Mouse (Mus musculus) adrenal gland, postnatal 14 days (tissue): ENCODE data around the gene Dnajc8. TPM values are rescaled to one million over a fixed set of nuclear protein-coding genes. Genes with fewer than 3 reads are reported as not detected.
"Not testable (repeated sequence)": the region's sequence is repeated elsewhere in the genome, so short reads cannot be mapped to it uniquely, and the experiment has no call there.

Source experiments
- DNase-seq: peaks from one replicate; pipeline ENCODE4 v3.0.0; 2021; ENCODE audit warnings: mixed read lengths
- total RNA-seq: library from RNA; stranded (reverse); gene quantifications from 2 replicates; pipeline ENCODE4 v1.2.3, GENCODE M21; 2021

Dnajc8 gene
- total RNA-seq, 1 experiment from 2014 or later: 111 TPM

- DNase-seq: peak; percentile 95
Observed at GRCm38 (mm10) chr4:132515369-132516155, 19.8 kb upstream of the Dnajc8 start.

GRCm38 (mm10) chr4:132518066-132518465 is 17.3 kb upstream of the Dnajc8 start:
- DNase-seq: no peak

GRCm38 (mm10) chr4:132519188-132519587 is 16.2 kb upstream of the Dnajc8 start:
- DNase-seq: no peak

- no peak for DNase-seq
Observed at GRCm38 (mm10) chr4:132524321-132524741, 11.0 kb upstream of the Dnajc8 start.

- no peak for DNase-seq
Observed at GRCm38 (mm10) chr4:132524808-132525207, 10.5 kb upstream of the Dnajc8 start.

GRCm38 (mm10) chr4:132526678-132527077 is 8.7 kb upstream of the Dnajc8 start:
- DNase-seq: no peak

GRCm38 (mm10) chr4:132527917-132528522 is 7.3 kb upstream of the Dnajc8 start:
- DNase-seq: no peak

GRCm38 (mm10) chr4:132529344-132529743 is 6.0 kb upstream of the Dnajc8 start:
- DNase-seq: no peak

GRCm38 (mm10) chr4:132530033-132530804 is 5.1 kb upstream of the Dnajc8 start:
- DNase-seq: no peak

- DNase-seq: no peak
Observed at GRCm38 (mm10) chr4:132532496-132532895, 2.9 kb upstream of the Dnajc8 start.

GRCm38 (mm10) chr4:132532981-132533916 is 2.1 kb upstream of the Dnajc8 start, which contains the start of gene Atpif1:
Gene Atpif1, minus strand, starts transcription at chr4:132533659.
- DNase-seq: peak; percentile 96

- DNase-seq: no peak
Observed at GRCm38 (mm10) chr4:132539481-132539880, 4.1 kb downstream of the Dnajc8 start.

- DNase-seq: peak; percentile 39
Observed at GRCm38 (mm10) chr4:132541413-132541812, 6.1 kb downstream of the Dnajc8 start.

GRCm38 (mm10) chr4:132542724-132543123 is 7.4 kb downstream of the Dnajc8 start:
- DNase-seq: no peak

GRCm38 (mm10) chr4:132545851-132546250 is 10.5 kb downstream of the Dnajc8 start:
- peak; percentile 79 for DNase-seq

GRCm38 (mm10) chr4:132554221-132554620 is 18.9 kb downstream of the Dnajc8 start:
- DNase-seq: no peak

- no peak for DNase-seq
Observed at GRCm38 (mm10) chr4:132554653-132555052, 19.3 kb downstream of the Dnajc8 start.

- not testable (repeated sequence) for DNase-seq
Observed at GRCm38 (mm10) chr4:132555550-132555949, 20.2 kb downstream of the Dnajc8 start.

- DNase-seq: no peak
Observed at GRCm38 (mm10) chr4:132563261-132563660, 27.9 kb downstream of the Dnajc8 start.

- peak; percentile 43 for DNase-seq
Observed at GRCm38 (mm10) chr4:132563965-132564364, 28.6 kb downstream of the Dnajc8 start, which contains the start of gene Ptafr. Gene Ptafr, plus strand, starts transcription at chr4:132564067.

GRCm38 (mm10) chr4:132565089-132565747 is 29.9 kb downstream of the Dnajc8 start:
- DNase-seq: no peak
